In genomic region chr17:14693994-14694374, GRCm38 (mm10) we compare ENCODE assay signal across 8 mouse cellular contexts. TPM values are rescaled to one million over a fixed set of nuclear protein-coding genes. Genes with fewer than 3 reads are reported as not detected.
DNase-seq lines count a peak whose midpoint lies in the region; ATAC-seq and TF ChIP-seq lines count a peak whose summit lies in the region.

TSS of gene Thbs2 (minus strand) at chr17:14694235.

- peak within 1 kb of the TSS; percentile 54 for H3K4me2 ChIP-seq in hindbrain, embryonic 13.5 days
- H3K4me2 ChIP-seq in neural tube, embryonic 11.5 days (ENCODE audit: low read depth) = peak within 1 kb of the TSS; percentile 42

- under 1% methylated on average over 14 of the region's 14 CpGs for WGBS in hindbrain, embryonic 13.5 days
- 7% methylated on average over 14 of the region's 14 CpGs for WGBS in liver, adult 2 months
- WGBS in neural tube, embryonic 11.5 days = 2% methylated on average over 14 of the region's 14 CpGs

- peak; percentile 99 for DNase-seq in 3T3-L1 (ENCODE audit: low read depth, low spot score)
- peak in 1 of 2 experiments; percentile 11 for DNase-seq in adrenal gland, postnatal 4 days (ENCODE audit: low spot score in 2 of 2)
- DNase-seq in gastrocnemius, adult 8-10 months (ENCODE audit: low spot score in 2 of 2) = peak; percentile 38 to 63
- no peak for DNase-seq in liver, adult 2 months (ENCODE audit: extremely low read depth, low read depth, low spot score)
- peak; percentile 38 for DNase-seq in neural tube, embryonic 11.5 days (ENCODE audit: low spot score)
- no peak for DNase-seq in thymus, postnatal 25 days
- no peak for DNase-seq in thymus, postnatal 0 days (ENCODE audit: low spot score)

- H3K36me3 ChIP-seq in hindbrain, embryonic 13.5 days = no peaks in the 10 kb centered on the region
- no peaks in the 10 kb centered on the region for H3K36me3 ChIP-seq in liver, adult 2 months (ENCODE audit: control insufficient read depth, insufficient read depth, low read length)
- no peaks in the 10 kb centered on the region for H3K36me3 ChIP-seq in neural tube, embryonic 11.5 days (ENCODE audit: control insufficient read depth, insufficient read depth, low read length)

- H3K4me1 ChIP-seq in hindbrain, embryonic 13.5 days (replicated peaks) = peaks cover 15% of the 10 kb centered on the region
- H3K4me1 ChIP-seq in liver, adult 2 months (ENCODE audit: control insufficient read depth, insufficient read depth, low read length) = no peaks in the 10 kb centered on the region
- H3K4me1 ChIP-seq in neural tube, embryonic 11.5 days (ENCODE audit: control insufficient read depth, insufficient read depth, low read length) = no peaks in the 10 kb centered on the region; the same call in 1 of the 2 replicates

- H3K9me3 ChIP-seq in hindbrain, embryonic 13.5 days = no peaks in the 10 kb centered on the region
- no peaks in the 10 kb centered on the region for H3K9me3 ChIP-seq in neural tube, embryonic 11.5 days (ENCODE audit: control insufficient read depth, low read length)

- peak; percentile 71; the same call in 1 of the 2 replicates for ATAC-seq in hindbrain, embryonic 13.5 days (ENCODE audit: low FRiP score)
- ATAC-seq in neural tube, embryonic 11.5 days (ENCODE audit: insufficient read depth, low FRiP score, low TSS enrichment) = peak; percentile 75

- TF ChIP-seq CTCF in liver, adult 2 months (IDR thresholded peaks at IDR 0.05; ENCODE audit: low read depth, low read length) = no peak

- no peak within 1 kb of the TSS for H3K9ac ChIP-seq in hindbrain, embryonic 13.5 days
- peak within 1 kb of the TSS; percentile 17; the same call in 1 of the 2 replicates for H3K9ac ChIP-seq in liver, adult 2 months (ENCODE audit: low read depth, low read length)
- H3K9ac ChIP-seq in neural tube, embryonic 11.5 days (ENCODE audit: low read length) = no peak within 1 kb of the TSS

- H3K4me3 ChIP-seq in hindbrain, embryonic 13.5 days = peak within 1 kb of the TSS; percentile 28
- H3K4me3 ChIP-seq in liver, adult 2 months (ENCODE audit: insufficient read depth, low read depth, low read length) = peak within 1 kb of the TSS; percentile 47
- H3K4me3 ChIP-seq in neural tube, embryonic 11.5 days (ENCODE audit: low read depth, low read length) = 0 out of 2 replicates have a peak within 1 kb of the TSS, but pooled peaks have one; percentile 14

- H3K79me2 ChIP-seq in liver, adult 2 months (ENCODE audit: control insufficient read depth, insufficient read depth, low read length) = no peaks in the 10 kb centered on the region

- TF ChIP-seq POLR2A in liver, adult 2 months (IDR thresholded peaks at IDR 0.05; ENCODE audit: extremely low read depth, insufficient read depth, low read length) = no peak

- H3K27me3 ChIP-seq in hindbrain, embryonic 13.5 days = peaks cover 8% of the 10 kb centered on the region; the same call in 1 of the 2 replicates
- H3K27me3 ChIP-seq in liver, adult 2 months (ENCODE audit: control insufficient read depth, insufficient read depth, low read length) = no peaks in the 10 kb centered on the region
- no peaks in the 10 kb centered on the region for H3K27me3 ChIP-seq in neural tube, embryonic 11.5 days (ENCODE audit: control insufficient read depth, insufficient read depth, low read length)

- no peak within 1 kb of the TSS for H3K27ac ChIP-seq in hindbrain, embryonic 13.5 days
- no peak within 1 kb of the TSS for H3K27ac ChIP-seq in liver, adult 2 months (replicated peaks; ENCODE audit: insufficient read depth, low read depth, low read length)
- no peak within 1 kb of the TSS for H3K27ac ChIP-seq in neural tube, embryonic 11.5 days (ENCODE audit: low read depth, low read length)

RNA-seq across cellular contexts. Expression of gene Thbs2, which starts in this region (rescaled TPM):
- 10 to 100 TPM; 25.5 to 29.2 TPM for total RNA-seq in adrenal gland, postnatal 4 days (2021)
- total RNA-seq in gastrocnemius, adult 8-10 months (2022) = 10 to 100 TPM in 2 of 4 experiments, 1 to 10 TPM in 2; 4.0 to 11.3 (median 7.7) TPM
- 4.1 and 7.3 TPM in 2 replicates for polyA plus RNA-seq in hindbrain, embryonic 13.5 days (2015; fragmentation: Nextera tagmentation; extraction: Ambion mirVana)
- 2.1 and 2.8 TPM in 2 replicates for total RNA-seq in liver, adult 2 months (2014; rRNA removed)
- 0.92 and 1.1 TPM in 2 replicates for polyA plus RNA-seq in liver, adult 2 months (2012; rRNA removed)
- 3.1 and 3.8 TPM in 2 replicates for polyA plus RNA-seq in neural tube, embryonic 11.5 days (2014; fragmentation: Nextera tagmentation; extraction: Ambion mirVana)
- 7.3 and 8.6 TPM in 2 replicates for polyA plus RNA-seq in thymus, postnatal 0 days (2015; fragmentation: Nextera tagmentation; extraction: Ambion mirVana)

Comparison
In these comparisons a context has a peak if more than half of its experiments do, and no peak if none do; other contexts are left out.
1. DNase-seq: peak in 3T3-L1 (single experiment), gastrocnemius, adult 8-10 months (2 of 2) and neural tube, embryonic 11.5 days (single experiment); none in liver, adult 2 months (single experiment), thymus, postnatal 25 days (single experiment) and thymus, postnatal 0 days (single experiment).
2. Peak in every context shown above with its lines, with median percentiles within 50 percentile points of each other: H3K4me3 ChIP-seq.